Mouse (Mus musculus) bone marrow macrophage, adult 2 months (primary cell): ENCODE data around the gene Cyp2w1. TPM values are rescaled to one million over a fixed set of nuclear protein-coding genes. Genes with fewer than 3 reads are reported as not detected.
A peak's percentile ranks its signal among the peaks of the same experiment; 100 is the strongest.
"Not testable (repeated sequence)": the region's sequence is repeated elsewhere in the genome, so short reads cannot be mapped to it uniquely, and the experiment has no call there.

Experiments used
- H3K27ac ChIP-seq: 2 replicates; pipeline ENCODE4 v1.5.1; 2012; ENCODE audit warnings: low read depth, low read length; ENCODE audit not compliant: insufficient read depth
- H3K4me1 ChIP-seq: 2 replicates; pipeline ENCODE4 v1.6.1; 2012; ENCODE audit warnings: low read length; ENCODE audit not compliant: control insufficient read depth, insufficient read depth
- H3K4me3 ChIP-seq: 2 replicates; pipeline ENCODE4 v1.5.1; 2012; ENCODE audit warnings: mild to moderate bottlenecking, low read length, moderate library complexity; ENCODE audit not compliant: insufficient read depth
- CTCF ChIP-seq: IDR thresholded peaks from 2 replicates; pipeline ENCODE4 v1.5.1; 2012; ENCODE audit warnings: low read depth, mild to moderate bottlenecking, low read length, moderate library complexity
- POLR2A ChIP-seq: IDR thresholded peaks from 2 replicates; pipeline ENCODE4 v1.6.1; 2012; ENCODE audit warnings: mild to moderate bottlenecking, low read depth, low read length, borderline replicate concordance
- polyA plus RNA-seq: library from polyadenylated mRNA; stranded (reverse); fragments of >200 nt; gene quantifications from 2 replicates; pipeline ENCODE4 v1.2.4, GENCODE M21; 2012; ENCODE audit not compliant: missing spikeins, insufficient read depth, insufficient read length

The Cyp2w1 gene
- polyA plus RNA-seq, 1 experiment, result not detected

- H3K4me1 ChIP-seq, result peaks cover 50% of the 10 kb centered on the region
- peak overlapping the region; percentile 72 for H3K4me3 ChIP-seq
- TF ChIP-seq CTCF (no peak), POLR2A (no peak)
- H3K27ac ChIP-seq, result peak overlapping the region; percentile 96
These were observed 29.4 kb downstream of the Cyp2w1 start for GRCm38 (mm10) chr5:139381586-139382513.

GRCm38 (mm10) chr5:139382760-139383159, 30.3 kb downstream of the Cyp2w1 start:
- peak overlapping the region; percentile 72 for H3K4me3 ChIP-seq
- peaks cover 49% of the 10 kb centered on the region for H3K4me1 ChIP-seq
- no peak for TF ChIP-seq CTCF
- no peak for TF ChIP-seq POLR2A
- H3K27ac ChIP-seq, result peak overlapping the region; percentile 96

DNA sequence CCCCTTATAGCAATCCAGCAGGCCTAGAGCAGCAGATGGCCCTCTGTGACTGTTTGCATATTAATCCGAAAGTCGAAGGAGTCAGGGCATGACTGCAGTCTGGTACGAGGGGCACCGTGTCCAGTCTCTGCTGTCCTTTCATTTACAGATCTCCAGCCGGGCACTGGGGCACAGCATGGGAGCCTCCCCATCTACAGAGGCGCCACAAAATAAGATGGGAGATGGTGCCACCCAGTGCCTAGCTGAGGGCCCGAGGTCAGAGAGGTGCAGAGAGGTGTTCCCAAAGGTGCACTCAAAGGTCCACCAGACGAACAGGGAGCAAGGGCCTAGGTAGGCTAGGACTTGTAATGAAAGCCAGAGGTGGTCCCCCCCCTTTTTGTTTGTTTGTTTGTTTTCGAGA, 30.8 kb downstream of the Cyp2w1 start:
- Histone ChIP-seq H3K27ac (peak overlapping the region; percentile 96), H3K4me3 (peak overlapping the region; percentile 72), H3K4me1 (peaks cover 52% of the 10 kb centered on the region)
- no peak for TF ChIP-seq CTCF
- no peak for TF ChIP-seq POLR2A

GRCm38 (mm10) chr5:139384531-139384930, 32.1 kb downstream of the Cyp2w1 start:
- Histone ChIP-seq H3K27ac (peak overlapping the region; percentile 31), H3K4me1 (peaks cover 55% of the 10 kb centered on the region)
- no peak for TF ChIP-seq CTCF
- no peak for TF ChIP-seq POLR2A

GRCm38 (mm10) chr5:139386047-139386446, 33.6 kb downstream of the Cyp2w1 start:
- Histone ChIP-seq H3K4me3 (no peak overlapping the region), H3K27ac (no peak overlapping the region)

More at GRCm38 (mm10) chr5:139384531-139384930, 32.1 kb downstream of the Cyp2w1 start:
- no peak overlapping the region for H3K4me3 ChIP-seq

GRCm38 (mm10) chr5:139387329-139388194, 35.1 kb downstream of the Cyp2w1 start:
- Histone ChIP-seq H3K27ac (peak overlapping the region; percentile 65), H3K4me1 (peaks cover 53% of the 10 kb centered on the region), H3K4me3 (no peak overlapping the region)
- no peak for TF ChIP-seq POLR2A
- no peak for TF ChIP-seq CTCF

More at GRCm38 (mm10) chr5:139386047-139386446, 33.6 kb downstream of the Cyp2w1 start:
- H3K4me1 ChIP-seq, result peaks cover 53% of the 10 kb centered on the region
- no peak for TF ChIP-seq CTCF
- TF ChIP-seq POLR2A, result no peak

GRCm38 (mm10) chr5:139388195-139388570, 35.8 kb downstream of the Cyp2w1 start:
- no peak overlapping the region for H3K4me3 ChIP-seq
- no peak for TF ChIP-seq POLR2A
- no peak for TF ChIP-seq CTCF
- H3K4me1 ChIP-seq, result peaks cover 49% of the 10 kb centered on the region
- peak overlapping the region; percentile 65 for H3K27ac ChIP-seq

- Histone ChIP-seq H3K4me1 (peaks cover 42% of the 10 kb centered on the region), H3K4me3 (no peak overlapping the region), H3K27ac (peak overlapping the region; percentile 65)
- TF ChIP-seq POLR2A (no peak), CTCF (no peak)
These were observed 36.6 kb downstream of the Cyp2w1 start for GRCm38 (mm10) chr5:139388694-139389675.

DNA sequence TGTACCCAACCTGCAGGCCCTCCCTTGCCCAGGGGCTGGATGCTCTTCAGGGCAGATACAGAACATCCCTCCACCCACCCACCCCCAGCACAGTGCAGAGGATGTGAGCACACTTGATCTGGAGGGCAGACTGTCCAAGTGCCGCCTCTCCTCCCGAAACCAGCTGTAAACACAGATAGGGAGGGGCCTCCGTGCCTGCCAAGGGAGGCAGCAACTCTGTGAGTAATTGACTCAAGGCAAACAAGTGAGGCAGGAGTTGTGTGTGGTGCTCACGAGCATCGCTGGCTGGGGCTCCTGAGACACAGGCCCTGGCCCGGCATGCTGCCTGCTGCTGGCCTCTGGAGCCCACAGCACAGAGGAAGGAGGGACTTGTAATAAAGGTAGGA, 37.3 kb downstream of the Cyp2w1 start:
- H3K4me1 ChIP-seq, result peaks cover 36% of the 10 kb centered on the region
- TF ChIP-seq POLR2A (no peak), CTCF (no peak)
- no peak overlapping the region for H3K27ac ChIP-seq
- H3K4me3 ChIP-seq, result no peak overlapping the region

DNA sequence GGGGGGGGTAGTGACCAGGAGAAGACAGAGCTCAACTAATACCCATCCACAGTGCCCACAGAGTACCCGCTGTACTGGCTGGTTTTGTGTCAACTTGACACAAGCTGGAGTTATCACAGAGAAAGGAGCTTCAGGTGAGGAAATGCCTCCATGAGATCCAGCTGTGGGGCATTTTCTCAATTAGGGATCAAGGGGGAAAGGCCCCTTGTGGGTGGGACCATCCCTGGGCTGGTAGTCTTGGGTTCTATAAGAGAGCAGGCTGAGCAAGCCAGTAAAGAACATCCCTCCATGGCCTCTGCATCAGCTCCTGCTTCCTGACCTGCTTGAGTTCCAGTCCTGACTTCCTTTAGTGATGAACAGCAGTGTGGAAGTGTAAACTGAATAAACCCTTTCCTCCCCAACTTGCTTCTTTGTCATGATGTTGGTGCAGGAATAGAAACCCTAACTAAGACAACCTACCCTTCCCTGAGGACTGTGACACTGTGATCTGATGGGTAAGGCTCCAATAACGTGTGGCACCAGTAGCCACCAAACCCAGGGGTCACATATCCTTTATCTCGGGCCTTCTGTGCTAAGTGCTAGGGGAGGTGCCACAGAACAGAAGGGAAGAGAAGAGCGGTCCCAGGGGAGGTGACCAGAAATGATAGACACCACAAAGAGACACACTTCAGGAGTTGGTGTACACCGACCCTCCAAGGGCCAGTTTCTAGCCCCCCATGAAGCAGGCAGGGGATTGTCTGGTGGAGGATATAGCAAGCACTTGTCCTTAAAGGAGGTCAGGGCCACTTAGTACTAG, 38.1 kb downstream of the Cyp2w1 start:
- H3K4me1 ChIP-seq, result peaks cover 29% of the 10 kb centered on the region
- not testable (repeated sequence) for H3K27ac ChIP-seq, H3K4me3 ChIP-seq
